Mouse (Mus musculus) kidney, postnatal 0 days (tissue): Measurements from ENCODE around the gene Tbc1d2. TPM values are rescaled to one million over a fixed set of nuclear protein-coding genes. Genes with fewer than 3 reads are reported as not detected.

Experiments used
- ATAC-seq: fragments of 200-750 bp; cut with Nextera tagmentation; replicated peaks from 2 replicates; pipeline ENCODE4 v1.8.0; 2017; ENCODE audit warnings: low read depth, moderate number of reproducible peaks, moderate TSS enrichment, moderate library complexity; ENCODE audit not compliant: low FRiP score
- DNase-seq: peaks from one replicate; pipeline ENCODE4 v3.0.0-alpha.2; 2016; ENCODE audit warnings: low spot score
- H3K27ac ChIP-seq: fragments of 300-500 bp; sonication (generic); 2 replicates; pipeline ENCODE4 v1.5.1; 2014; ENCODE audit warnings: mild to moderate bottlenecking
- H3K27me3 ChIP-seq: fragments of 300-500 bp; sonication (generic); 2 replicates; pipeline ENCODE4 v1.6.1; 2014; ENCODE audit warnings: low read length, mixed read lengths; ENCODE audit not compliant: insufficient read depth
- H3K36me3 ChIP-seq: fragments of 300-500 bp; sonication (generic); 2 replicates; pipeline ENCODE4 v1.6.1; 2014; ENCODE audit warnings: low read length, mixed read lengths; ENCODE audit not compliant: insufficient read depth
- H3K4me1 ChIP-seq: fragments of 300-500 bp; sonication (generic); replicated peaks from 2 replicates; pipeline ENCODE4 v1.6.1; 2014; ENCODE audit warnings: antibody characterized with exemption, low read length, mixed read lengths; ENCODE audit not compliant: insufficient read depth
- H3K4me2 ChIP-seq: fragments of 300-500 bp; sonication (generic); 2 replicates; pipeline ENCODE4 v1.6.1; 2014; ENCODE audit warnings: mild to moderate bottlenecking, low read length, moderate library complexity, mixed read lengths
- H3K4me3 ChIP-seq: fragments of 300-500 bp; sonication (generic); replicated peaks from 2 replicates; pipeline ENCODE4 v1.5.1; 2014; ENCODE audit warnings: low read depth, low read length
- H3K9ac ChIP-seq: fragments of 300-500 bp; sonication (generic); 2 replicates; pipeline ENCODE4 v1.6.1; 2014; ENCODE audit warnings: low read depth, low read length
- H3K9me3 ChIP-seq: fragments of 300-500 bp; sonication (generic); replicated peaks from 2 replicates; pipeline ENCODE4 v1.6.1; 2016; ENCODE audit warnings: low read length, inconsistent platforms, mixed read lengths
- CTCF ChIP-seq: IDR thresholded peaks from 2 replicates; pipeline ENCODE4 v1.5.1; 2016; ENCODE audit warnings: antibody characterized with exemption, low read depth, mild to moderate bottlenecking, moderate library complexity
- WGBS: fragments of 180-500 bp; shearing (Covaris S2); extraction: QIAGEN DNeasy Blood & Tissue Kit; methylation state at CpG from one replicate; pipeline ENCODE4 v1.1.7; 2014; 5-methylcytosine and 5-hydroxymethylcytosine counted together
- polyA plus RNA-seq: library from polyadenylated mRNA; unstranded; fragments of >200 nt; fragmentation: Nextera tagmentation; extraction: Ambion mirVana; gene quantifications from 2 replicates; pipeline ENCODE4 v1.2.1, GENCODE M21; 2015

Gene Tbc1d2
- polyA plus RNA-seq, 1 experiment from 2014 or later: 4.2 TPM

DNA sequence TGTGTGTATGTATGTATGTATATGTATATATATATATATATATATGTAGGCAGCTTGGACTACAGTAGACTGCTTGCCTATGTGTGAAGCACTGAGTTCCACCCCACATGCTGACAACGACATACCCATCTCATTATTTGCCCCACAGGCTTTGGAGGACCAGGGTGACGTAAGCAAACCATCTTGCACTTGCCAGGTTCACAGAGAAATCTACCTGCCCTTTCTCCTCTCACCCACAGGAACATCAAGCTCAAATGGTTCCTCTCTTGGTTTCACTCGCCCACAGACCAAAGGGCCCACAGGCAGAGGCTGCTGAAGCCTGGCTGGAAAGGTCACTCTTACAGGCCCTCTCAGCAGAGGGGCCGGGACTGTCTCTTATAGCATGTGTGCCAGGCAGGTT, 77.4 kb downstream of the Tbc1d2 start:
- no peak overlapping the region for H3K9ac ChIP-seq
- H3K9me3 ChIP-seq: no peaks in the 10 kb centered on the region
- no peaks in the 10 kb centered on the region for H3K4me1 ChIP-seq
- 69% methylated on average over 4 of the region's 4 CpGs for WGBS
- DNase-seq (no peak), ATAC-seq (no peak)
- TF ChIP-seq CTCF: no peak
- no peak overlapping the region for H3K4me2 ChIP-seq
- no peak overlapping the region for H3K27ac ChIP-seq
- H3K36me3 ChIP-seq: no peaks in the 10 kb centered on the region
- H3K4me3 ChIP-seq: no peak overlapping the region
- no peaks in the 10 kb centered on the region for H3K27me3 ChIP-seq

DNA sequence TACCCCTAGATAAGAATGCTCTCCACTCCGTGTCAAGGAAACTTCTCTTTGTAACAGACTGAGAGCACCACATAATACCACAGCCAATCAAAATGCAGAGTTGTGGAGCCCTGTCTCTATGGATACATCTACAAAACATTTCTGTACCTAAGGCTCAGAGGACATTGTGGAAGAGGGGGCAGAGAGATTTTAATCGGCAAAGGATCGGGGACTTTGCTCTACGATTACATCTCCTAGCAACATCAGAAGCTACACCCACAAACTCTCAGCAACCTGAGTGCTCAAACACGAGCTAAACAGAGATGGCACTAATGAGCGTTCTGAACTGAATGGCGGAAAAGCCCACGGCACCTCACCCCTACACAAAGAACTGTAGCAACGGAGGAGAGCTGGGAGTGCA, 78.3 kb downstream of the Tbc1d2 start:
- TF ChIP-seq CTCF: no peak

DNA sequence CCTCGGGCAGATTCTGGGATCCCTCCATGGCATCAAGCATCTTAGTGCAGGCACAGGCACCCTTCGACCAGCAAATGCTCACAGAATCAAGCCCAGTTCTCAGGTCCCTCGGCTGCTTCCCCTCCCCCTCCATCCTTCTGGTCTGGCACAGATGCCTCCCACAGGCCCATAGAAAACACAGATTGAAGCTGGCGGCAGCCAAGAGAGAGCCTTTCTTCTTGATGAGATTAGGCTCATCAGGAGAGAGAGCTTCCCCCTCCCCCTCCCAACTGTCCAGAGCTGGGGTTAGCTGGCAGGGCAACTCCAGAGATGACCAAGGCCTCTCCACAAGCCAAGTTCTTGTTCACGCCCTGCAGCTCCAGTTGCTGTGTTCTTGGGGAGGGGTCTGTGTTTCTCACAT, 80.3 kb downstream of the Tbc1d2 start:
- Histone ChIP-seq H3K4me2 (no peak overlapping the region), H3K27ac (no peak overlapping the region), H3K9me3 (no peaks in the 10 kb centered on the region), H3K27me3 (no peaks in the 10 kb centered on the region), H3K4me3 (no peak overlapping the region), H3K9ac (no peak overlapping the region), H3K4me1 (no peaks in the 10 kb centered on the region), H3K36me3 (no peaks in the 10 kb centered on the region)
- DNase-seq (no peak), ATAC-seq (no peak)
- TF ChIP-seq CTCF: no peak
- 44% methylated on average over 5 of the region's 5 CpGs for WGBS

More for the DNA sequence above, 78.3 kb downstream of the Tbc1d2 start:
- H3K9ac ChIP-seq: no peak overlapping the region
- H3K4me3 ChIP-seq: no peak overlapping the region
- 93% methylated on average over 9 of the region's 9 CpGs for WGBS
- no peak overlapping the region for H3K4me2 ChIP-seq
- DNase-seq (no peak), ATAC-seq (no peak)
- H3K9me3 ChIP-seq: no peaks in the 10 kb centered on the region
- no peaks in the 10 kb centered on the region for H3K4me1 ChIP-seq
- no peak overlapping the region for H3K27ac ChIP-seq
- no peaks in the 10 kb centered on the region for H3K36me3 ChIP-seq
- no peaks in the 10 kb centered on the region for H3K27me3 ChIP-seq

GRCm38 (mm10) chr4:46568169-46568568, 81.8 kb downstream of the Tbc1d2 start:
- H3K9me3 ChIP-seq: no peaks in the 10 kb centered on the region
- no peak for ATAC-seq
- no peaks in the 10 kb centered on the region for H3K27me3 ChIP-seq
- WGBS: 87% methylated on average over 8 of the region's 8 CpGs
- TF ChIP-seq CTCF: no peak
- no peak overlapping the region for H3K4me2 ChIP-seq
- H3K9ac ChIP-seq: no peak overlapping the region
- no peak overlapping the region for H3K27ac ChIP-seq
- no peak for DNase-seq
- no peaks in the 10 kb centered on the region for H3K36me3 ChIP-seq
- no peak overlapping the region for H3K4me3 ChIP-seq
- 0 out of 2 replicates have a peak, but pooled peaks cover 3% of the 10 kb centered on the region for H3K4me1 ChIP-seq

DNA sequence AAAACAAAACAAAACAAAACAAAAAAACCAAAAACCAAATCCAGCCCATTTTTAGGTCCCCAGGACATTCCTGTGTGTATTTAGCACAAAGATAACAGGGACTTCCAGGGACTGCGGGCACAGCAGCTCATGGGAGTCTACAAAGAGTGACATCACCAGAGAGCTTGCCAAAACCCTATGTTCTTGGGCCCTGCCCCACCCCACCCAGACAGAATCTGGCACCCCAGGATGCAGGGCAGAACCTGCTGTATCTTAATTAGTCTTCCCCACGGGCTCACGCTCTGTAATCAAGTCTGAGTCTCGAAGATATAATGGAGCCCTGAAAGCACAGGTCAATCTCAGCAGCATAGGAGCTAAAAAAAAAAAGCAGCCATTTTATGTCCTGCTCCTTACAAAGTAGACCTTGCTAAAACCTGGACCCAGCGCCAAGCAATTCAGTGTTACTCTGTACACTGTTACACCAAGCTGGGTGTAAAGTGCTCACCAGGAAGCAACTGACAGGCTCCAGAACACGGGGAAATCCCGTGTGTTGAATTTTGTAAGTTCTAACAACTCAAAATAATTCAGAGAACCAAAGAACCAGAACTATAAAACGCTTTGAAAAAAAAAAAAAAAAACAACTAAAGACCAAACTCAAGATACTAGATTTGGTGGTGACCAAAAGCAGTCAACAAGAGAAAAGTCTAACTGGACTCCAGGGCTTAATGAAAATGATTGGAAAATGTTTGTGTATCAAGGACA, 82.9 kb downstream of the Tbc1d2 start:
- Histone ChIP-seq H3K36me3 (no peaks in the 10 kb centered on the region), H3K4me3 (no peak overlapping the region), H3K4me1 (0 out of 2 replicates have a peak, but pooled peaks cover 3% of the 10 kb centered on the region), H3K9ac (no peak overlapping the region), H3K27me3 (no peaks in the 10 kb centered on the region), H3K4me2 (no peak overlapping the region), H3K9me3 (no peaks in the 10 kb centered on the region), H3K27ac (no peak overlapping the region)
- no peak for TF ChIP-seq CTCF
- DNase-seq: no peak
- no peak for ATAC-seq
- 79% methylated on average over 8 of the region's 8 CpGs for WGBS

DNA sequence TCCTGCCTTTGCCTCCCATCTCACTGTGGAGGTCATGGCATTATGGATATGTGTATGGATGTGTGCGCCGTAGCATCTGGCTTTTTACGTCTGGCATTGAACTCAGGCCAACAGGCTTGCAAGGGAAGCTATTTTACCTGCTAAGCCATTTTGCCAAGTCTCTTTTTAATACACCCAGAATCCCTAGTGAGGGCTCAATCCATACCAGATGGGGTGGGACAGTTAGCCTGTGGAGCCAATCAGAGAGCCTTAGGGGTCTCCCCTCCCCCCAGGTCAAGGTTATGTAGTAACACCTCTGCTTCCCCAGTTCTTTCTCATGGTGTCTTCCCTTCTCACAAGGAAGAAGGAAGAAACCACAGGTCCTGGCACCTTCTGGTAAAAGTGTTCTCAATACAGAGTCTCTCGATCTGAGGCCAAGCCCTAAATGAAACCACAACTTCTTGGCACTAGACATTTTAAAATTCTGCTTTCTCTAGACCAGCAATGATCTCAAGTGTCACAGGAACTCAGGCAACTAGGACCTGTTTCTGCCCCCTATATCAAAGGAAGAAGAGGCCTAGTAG, 84.5 kb downstream of the Tbc1d2 start:
- WGBS: 94% methylated on average over 4 of the region's 4 CpGs
- no peak for TF ChIP-seq CTCF
- Histone ChIP-seq H3K36me3 (no peaks in the 10 kb centered on the region), H3K27me3 (no peaks in the 10 kb centered on the region), H3K4me1 (0 out of 2 replicates have a peak, but pooled peaks cover 3% of the 10 kb centered on the region), H3K4me2 (no peak overlapping the region), H3K4me3 (no peak overlapping the region), H3K9me3 (no peaks in the 10 kb centered on the region), H3K27ac (no peak overlapping the region), H3K9ac (no peak overlapping the region)
- DNase-seq: no peak
- no peak for ATAC-seq
